In genomic region chrX:77598736-77599135, GRCm38 (mm10) we compare ENCODE assay signal across 10 mouse cellular contexts.
"Had no signal": no experiment of that assay in that cellular context is flagged by ENCODE, and none has a peak within 500 bp of the region (broad histone marks: within the 10 kb centered on the region; RNA-seq: fewer than 3 reads in every experiment).

No protein-coding gene starts in this region.

- DNase-seq: kidney, postnatal 10 days; kidney, postnatal 36 days; left cerebral cortex, postnatal 4 days; lung, adult 18-20 months; lung, postnatal 10 days; lung, postnatal 36 days; midbrain, embryonic 14.5 days; thymus, adult 2 months; thymus, postnatal 14 days; thymus, postnatal 4 days had no signal
